Mouse (Mus musculus) stomach, postnatal 0 days (tissue): ENCODE data around the gene Caml. TPM values are rescaled to one million over a fixed set of nuclear protein-coding genes. Genes with fewer than 3 reads are reported as not detected.
A peak's percentile ranks its signal among the peaks of the same experiment; 100 is the strongest.
"Not testable (repeated sequence)": the region's sequence is repeated elsewhere in the genome, so short reads cannot be mapped to it uniquely, and the experiment has no call there.

ENCODE experiments used
- ATAC-seq: fragments of 200-750 bp; cut with Nextera tagmentation; 2 replicates; pipeline ENCODE4 v1.8.0; 2017; ENCODE audit not compliant: low FRiP score, low TSS enrichment
- DNase-seq: peaks from one replicate; pipeline ENCODE4 v3.0.0-alpha.2; 2016; ENCODE audit warnings: low spot score
- H3K27ac ChIP-seq: fragments of 300-500 bp; sonication (generic); replicated peaks from 2 replicates; pipeline ENCODE4 v1.5.1; 2014; ENCODE audit warnings: mild to moderate bottlenecking, control low read depth
- H3K27me3 ChIP-seq: fragments of 300-500 bp; sonication (generic); 2 replicates; pipeline ENCODE4 v1.6.1; 2014; ENCODE audit warnings: low read length; ENCODE audit not compliant: control insufficient read depth, insufficient read depth
- H3K36me3 ChIP-seq: fragments of 300-500 bp; sonication (generic); 2 replicates; pipeline ENCODE4 v1.6.1; 2014; ENCODE audit warnings: low read length, mixed read lengths; ENCODE audit not compliant: control insufficient read depth, insufficient read depth
- H3K4me1 ChIP-seq: fragments of 300-500 bp; sonication (generic); replicated peaks from 2 replicates; pipeline ENCODE4 v1.6.1; 2014; ENCODE audit warnings: antibody characterized with exemption; ENCODE audit not compliant: control insufficient read depth, insufficient read depth
- H3K4me2 ChIP-seq: fragments of 300-500 bp; sonication (generic); replicated peaks from 2 replicates; pipeline ENCODE4 v1.6.1; 2014; ENCODE audit warnings: low read depth, mild to moderate bottlenecking, control low read depth, moderate library complexity
- H3K4me3 ChIP-seq: fragments of 300-500 bp; sonication (generic); 2 replicates; pipeline ENCODE4 v1.5.1; 2014; ENCODE audit warnings: low read depth, low read length, control low read depth
- H3K9ac ChIP-seq: fragments of 300-500 bp; sonication (generic); 2 replicates; pipeline ENCODE4 v1.6.1; 2014; ENCODE audit warnings: mild to moderate bottlenecking, low read length, control low read depth, mixed read lengths
- H3K9me3 ChIP-seq: fragments of 300-500 bp; sonication (generic); 2 replicates; pipeline ENCODE4 v1.6.1; 2016; ENCODE audit warnings: low read length; ENCODE audit not compliant: control insufficient read depth
- CTCF ChIP-seq: IDR thresholded peaks from 2 replicates; pipeline ENCODE4 v1.5.1; 2016; ENCODE audit warnings: antibody characterized with exemption, low read depth, mild to moderate bottlenecking, moderate library complexity
- EP300 ChIP-seq: optimal IDR thresholded peaks from 2 replicates; pipeline ENCODE3; 2016; ENCODE audit warnings: antibody characterized with exemption
- WGBS: fragments of 180-500 bp; shearing (Covaris S2); extraction: QIAGEN DNeasy Blood & Tissue Kit; methylation state at CpG from one replicate; pipeline ENCODE4 v1.1.7; 2014; 5-methylcytosine and 5-hydroxymethylcytosine counted together
- polyA plus RNA-seq: library from polyadenylated mRNA; unstranded; fragments of >200 nt; fragmentation: Nextera tagmentation; extraction: Ambion mirVana; gene quantifications from 2 replicates; pipeline ENCODE4 v1.2.1, GENCODE M21; 2015

Caml gene
- 32.0 and 33.0 TPM in 2 replicates for polyA plus RNA-seq

DNA sequence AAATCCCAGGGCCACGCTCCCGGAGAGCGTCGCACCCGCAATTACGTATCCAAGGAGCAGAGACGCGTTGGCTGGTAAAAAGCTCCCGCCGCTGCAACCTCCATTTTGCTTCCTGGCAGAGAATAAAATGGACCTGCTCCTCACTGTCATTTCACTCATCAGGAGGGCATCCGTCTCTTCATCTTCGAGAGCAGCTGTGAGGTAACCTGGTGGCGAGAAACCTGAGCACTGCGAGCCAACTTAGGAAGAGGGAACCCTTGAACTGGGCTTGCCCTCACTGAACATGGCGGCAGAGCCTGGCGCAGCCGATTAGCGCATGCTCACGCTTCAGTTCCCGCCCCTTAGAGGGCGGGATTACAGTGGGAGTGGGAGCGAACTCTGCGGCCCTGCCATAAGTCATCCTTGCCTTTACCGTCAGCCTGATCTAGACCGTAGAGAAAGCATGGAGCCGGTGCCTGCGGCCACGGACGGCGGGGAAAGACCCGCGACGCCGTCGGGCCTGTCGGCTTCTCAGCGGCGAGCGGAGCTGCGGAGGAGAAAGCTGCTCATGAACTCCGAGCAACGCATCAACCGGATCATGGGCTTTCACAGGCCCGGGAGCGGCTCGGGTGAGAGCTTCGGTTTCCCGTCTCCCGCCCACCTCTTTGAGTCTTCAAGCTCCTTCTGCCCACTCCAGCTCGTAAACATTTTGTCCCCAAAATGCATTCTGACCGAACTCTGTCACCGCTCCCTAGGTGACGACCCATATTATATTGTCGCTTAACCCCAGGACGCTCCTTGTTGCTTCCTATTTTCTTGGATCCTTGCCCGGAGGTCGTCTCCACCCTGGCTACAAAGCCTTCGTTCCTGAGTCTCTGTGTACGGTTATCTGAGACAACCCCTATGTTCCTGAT, at the start of gene Caml:
Gene Caml, plus strand, starts transcription at position 357 of the 893 bp plus-strand sequence.
- WGBS: under 1% methylated on average over 59 of the region's 59 CpGs
- no peak for TF ChIP-seq EP300
- TF ChIP-seq CTCF: peak; percentile 20; the same call in 1 of the 2 replicates
- Histone ChIP-seq H3K9me3 (no peaks in the 10 kb centered on the region), H3K4me1 (no peaks in the 10 kb centered on the region), H3K4me2 (peak within 1 kb of the TSS; percentile 83), H3K4me3 (peak within 1 kb of the TSS; percentile 85), H3K9ac (peak within 1 kb of the TSS; percentile 78), H3K27ac (peak within 1 kb of the TSS; percentile 85), H3K36me3 (peaks cover 8% of the 10 kb centered on the region; the same call in 1 of the 2 replicates), H3K27me3 (no peaks in the 10 kb centered on the region)
- peak; percentile 98 for ATAC-seq
- peak; percentile 91 for DNase-seq

DNA sequence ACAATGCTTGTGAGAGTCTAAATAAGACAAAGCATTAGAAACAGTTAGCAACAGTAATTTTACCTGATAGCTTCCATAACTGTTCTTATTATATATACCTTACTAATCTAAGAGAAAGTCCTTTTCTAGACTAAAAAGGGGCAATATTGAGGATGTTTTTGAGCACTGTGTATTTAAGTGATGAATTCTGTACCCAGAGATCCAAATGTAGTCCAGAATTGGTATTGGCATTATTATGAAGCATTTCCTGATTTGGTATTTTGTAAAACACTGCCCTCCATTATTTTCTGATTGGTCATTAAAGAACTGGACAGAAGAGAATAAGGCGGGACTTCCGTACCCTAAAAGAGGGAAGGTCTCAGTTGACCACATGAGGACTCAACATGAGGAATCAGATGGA, 49.4 kb upstream of the Caml start, which contains the start of gene Tmed9:
Gene Tmed9, plus strand, starts transcription at position 301 of the 400 bp plus-strand sequence.
- WGBS: 97% methylated on average over 2 of the region's 2 CpGs
- H3K36me3 ChIP-seq: no peaks in the 10 kb centered on the region
- no peak for DNase-seq
- H3K9me3 ChIP-seq: no peaks in the 10 kb centered on the region
- no peak for TF ChIP-seq EP300
- TF ChIP-seq CTCF: no peak
- H3K9ac ChIP-seq: no peak within 1 kb of the TSS
- ATAC-seq: no peak
- no peak within 1 kb of the TSS for H3K27ac ChIP-seq
- peaks cover 4% of the 10 kb centered on the region; the same call in 1 of the 2 replicates for H3K4me1 ChIP-seq
- no peak within 1 kb of the TSS for H3K4me2 ChIP-seq
- H3K4me3 ChIP-seq: no peak within 1 kb of the TSS
- no peaks in the 10 kb centered on the region for H3K27me3 ChIP-seq

DNA sequence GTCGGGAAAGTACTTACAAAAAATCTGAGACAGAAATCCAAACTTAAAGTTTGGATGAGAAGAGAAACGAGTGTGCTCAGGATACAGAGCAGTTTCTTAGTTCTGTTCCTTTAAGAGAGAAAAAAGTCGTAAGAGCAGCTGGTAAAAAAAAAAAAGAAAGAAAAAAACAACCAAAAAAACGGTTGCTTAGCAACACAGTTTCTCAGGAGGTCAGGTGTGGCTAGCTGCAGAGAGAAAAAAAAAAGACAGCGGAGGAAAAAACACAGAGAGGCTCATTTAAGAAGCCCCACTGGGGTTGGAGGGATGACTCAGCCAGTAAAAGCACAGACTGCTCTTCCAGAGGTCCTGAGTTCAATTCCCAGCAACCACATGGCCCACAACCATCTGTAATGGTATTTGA, 48.5 kb upstream of the Caml start:
- ATAC-seq (no peak), DNase-seq (no peak)
- no peaks in the 10 kb centered on the region for H3K9me3 ChIP-seq
- H3K4me2 ChIP-seq: no peak overlapping the region
- H3K4me3 ChIP-seq: no peak overlapping the region
- H3K36me3 ChIP-seq: no peaks in the 10 kb centered on the region
- H3K9ac ChIP-seq: no peak overlapping the region
- no peaks in the 10 kb centered on the region for H3K27me3 ChIP-seq
- WGBS: 72% methylated on average over 5 of the region's 5 CpGs
- no peak overlapping the region for H3K27ac ChIP-seq
- peaks cover 4% of the 10 kb centered on the region; the same call in 1 of the 2 replicates for H3K4me1 ChIP-seq
- TF ChIP-seq CTCF: no peak
- TF ChIP-seq EP300: no peak

DNA sequence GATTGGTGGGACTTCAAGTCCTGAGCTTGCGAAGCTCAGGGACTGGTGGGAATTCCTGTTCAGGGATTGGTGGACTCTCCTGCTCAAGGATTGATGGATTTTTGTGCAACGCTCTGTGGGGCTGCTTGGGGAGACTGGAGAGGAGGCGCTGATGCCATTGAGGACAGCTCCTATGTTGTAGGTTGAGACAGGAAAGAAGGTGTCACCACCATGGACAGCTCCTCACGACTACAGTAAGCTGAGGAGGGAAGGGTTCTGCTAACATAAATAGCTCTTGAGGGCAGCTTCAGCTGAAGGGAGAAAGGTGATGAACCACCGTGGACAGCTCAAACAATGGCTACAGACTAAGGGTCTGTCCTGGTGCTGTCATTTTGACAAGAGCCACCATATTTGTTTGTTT, 46.9 kb upstream of the Caml start:
- Histone ChIP-seq H3K4me1 (no peaks in the 10 kb centered on the region), H3K36me3 (no peaks in the 10 kb centered on the region), H3K4me3 (no peak overlapping the region), H3K9me3 (no peaks in the 10 kb centered on the region), H3K27ac (no peak overlapping the region), H3K9ac (no peak overlapping the region), H3K27me3 (no peaks in the 10 kb centered on the region), H3K4me2 (no peak overlapping the region)
- TF ChIP-seq EP300 (no peak), CTCF (no peak)
- WGBS: 61% methylated on average over 5 of the region's 5 CpGs
- DNase-seq (no peak), ATAC-seq (no peak)

DNA sequence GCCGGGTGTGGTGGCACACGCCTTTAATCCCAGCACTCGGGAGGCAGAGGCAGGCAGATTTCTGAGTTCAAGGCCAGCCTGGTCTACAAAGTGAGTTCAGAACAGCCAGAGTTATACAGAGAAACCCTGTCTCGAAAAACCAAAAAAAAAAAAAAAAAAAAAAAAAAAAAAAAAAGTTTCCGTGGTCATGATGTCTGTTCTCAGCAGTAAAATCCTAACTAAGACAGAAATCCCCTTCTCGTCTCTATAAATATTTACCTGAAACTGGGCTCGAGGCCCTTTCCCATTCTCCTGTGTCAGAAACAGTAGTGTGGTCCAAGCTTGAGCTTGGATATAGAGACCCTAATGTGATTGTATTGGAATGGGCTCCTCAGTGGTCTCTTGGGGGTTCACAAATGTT, 45.9 kb upstream of the Caml start:
- H3K27me3 ChIP-seq, H3K36me3 ChIP-seq, H3K27ac ChIP-seq, H3K4me3 ChIP-seq, H3K9ac ChIP-seq, H3K9me3 ChIP-seq, DNase-seq, H3K4me1 ChIP-seq, H3K4me2 ChIP-seq, ATAC-seq: not testable (repeated sequence)
- WGBS: 67% methylated on average over 7 of the region's 7 CpGs

DNA sequence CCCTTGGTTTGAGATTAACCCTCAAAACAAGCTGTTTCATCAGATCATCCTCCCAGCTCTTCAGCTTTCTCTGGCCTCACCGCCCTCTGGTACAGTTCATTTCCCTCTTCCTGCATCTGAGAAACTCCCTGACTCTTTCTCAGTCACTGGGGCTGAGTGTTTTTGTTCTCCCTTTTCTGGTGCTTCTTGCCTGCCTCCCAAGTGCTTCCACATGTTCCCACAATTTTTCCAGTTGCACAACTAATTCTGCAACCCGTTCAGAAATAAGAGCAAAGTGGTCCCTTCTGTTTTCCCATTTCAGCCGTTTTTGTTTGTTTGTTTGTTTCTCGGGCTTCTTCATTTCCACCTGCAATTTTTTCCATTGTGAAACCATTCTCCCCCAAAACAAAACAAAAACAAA, 44.7 kb upstream of the Caml start:
- WGBS: 76% methylated on average over 4 of the region's 4 CpGs
- ATAC-seq: no peak
- TF ChIP-seq EP300 (no peak), CTCF (no peak)

More for the DNA sequence above, 44.7 kb upstream of the Caml start:
- Histone ChIP-seq H3K36me3 (no peaks in the 10 kb centered on the region), H3K27me3 (no peaks in the 10 kb centered on the region), H3K4me3 (no peak overlapping the region), H3K4me1 (no peaks in the 10 kb centered on the region), H3K9me3 (no peaks in the 10 kb centered on the region), H3K27ac (no peak overlapping the region), H3K4me2 (no peak overlapping the region), H3K9ac (no peak overlapping the region)
- no peak for DNase-seq
